Mouse (Mus musculus): ENCODE data around the gene Gm20441. TPM values are rescaled to one million over a fixed set of nuclear protein-coding genes. Genes with fewer than 3 reads are reported as not detected.

The Gm20441 gene
- polyA plus RNA-seq (2016; fragmentation: Nextera tagmentation; extraction: Ambion mirVana) = not detected in 2 replicates

GRCm38 (mm10) chr10:75780769-75781578 is at the start of gene Gm20441, which contains the start of gene Gstt3:
Gene Gm20441, minus strand, starts transcription at chr10:75780954.
Gene Gstt3, minus strand, starts transcription at chr10:75781414.
- Histone ChIP-seq H3K27ac (0 out of 2 replicates have a peak within 1 kb of the TSS, but pooled peaks have one; percentile 32), H3K36me3 (replicated peaks) (no peaks in the 10 kb centered on the region), H3K27me3 (ENCODE audit: poor library complexity, severe bottlenecking) (peaks cover 56% of the 10 kb centered on the region), H3K9me3 (no peaks in the 10 kb centered on the region), H3K4me1 (peaks cover 19% of the 10 kb centered on the region), H3K4me3 (peak within 1 kb of the TSS; percentile 61)
- 1% methylated on average over 28 of the region's 28 CpGs for WGBS
- peak; percentile 67 for DNase-seq (ENCODE audit: extremely low spot score, low spot score)

GRCm38 (mm10) chr10:75830275-75830670 is 49.5 kb upstream of the Gm20441 start:
- H3K4me1 ChIP-seq = peaks cover 22% of the 10 kb centered on the region
- no peaks in the 10 kb centered on the region for H3K9me3 ChIP-seq
- peaks cover 34% of the 10 kb centered on the region for H3K27me3 ChIP-seq (ENCODE audit: poor library complexity, severe bottlenecking)
- WGBS = 83% methylated on average over 2 of the region's 2 CpGs
- no peak overlapping the region for H3K4me3 ChIP-seq
- no peak overlapping the region for H3K27ac ChIP-seq
- no peaks in the 10 kb centered on the region for H3K36me3 ChIP-seq (replicated peaks)
- DNase-seq (ENCODE audit: extremely low spot score, low spot score) = no peak

- Histone ChIP-seq H3K4me3 (no peak overlapping the region), H3K4me1 (peaks cover 16% of the 10 kb centered on the region), H3K36me3 (replicated peaks) (no peaks in the 10 kb centered on the region), H3K27ac (no peak overlapping the region), H3K27me3 (ENCODE audit: poor library complexity, severe bottlenecking) (peaks cover 28% of the 10 kb centered on the region), H3K9me3 (no peaks in the 10 kb centered on the region)
- 80% methylated on average over 2 of the region's 2 CpGs for WGBS
- no peak for DNase-seq (ENCODE audit: extremely low spot score, low spot score)
Measured at GRCm38 (mm10) chr10:75829529-75830274, 48.9 kb upstream of the Gm20441 start.

GRCm38 (mm10) chr10:75828500-75828931 is 47.8 kb upstream of the Gm20441 start:
- peaks cover 5% of the 10 kb centered on the region for H3K4me1 ChIP-seq
- no peak overlapping the region for H3K4me3 ChIP-seq
- no peak for DNase-seq (ENCODE audit: extremely low spot score, low spot score)
- H3K27me3 ChIP-seq (ENCODE audit: poor library complexity, severe bottlenecking) = peaks cover 17% of the 10 kb centered on the region
- H3K36me3 ChIP-seq (replicated peaks) = no peaks in the 10 kb centered on the region
- peaks cover under 1% of the 10 kb centered on the region; the same call in 1 of the 2 replicates for H3K9me3 ChIP-seq
- no peak overlapping the region for H3K27ac ChIP-seq

- DNase-seq (ENCODE audit: extremely low spot score, low spot score) = no peak
- WGBS = 95% methylated on average over 4 of the region's 4 CpGs
Measured at GRCm38 (mm10) chr10:75827668-75828360, 47.1 kb upstream of the Gm20441 start.

GRCm38 (mm10) chr10:75824530-75824929 is 43.8 kb upstream of the Gm20441 start:
- 90% methylated on average over 4 of the region's 4 CpGs for WGBS

More at GRCm38 (mm10) chr10:75827668-75828360, 47.1 kb upstream of the Gm20441 start:
- peaks cover 8% of the 10 kb centered on the region; the same call in 1 of the 2 replicates for H3K9me3 ChIP-seq
- H3K27me3 ChIP-seq (ENCODE audit: poor library complexity, severe bottlenecking) = peaks cover 9% of the 10 kb centered on the region
- H3K27ac ChIP-seq = no peak overlapping the region
- no peaks in the 10 kb centered on the region for H3K36me3 ChIP-seq (replicated peaks)
- H3K4me3 ChIP-seq = no peak overlapping the region
- H3K4me1 ChIP-seq = no peaks in the 10 kb centered on the region

GRCm38 (mm10) chr10:75823782-75824181 is 43.0 kb upstream of the Gm20441 start:
- Histone ChIP-seq H3K4me1 (no peaks in the 10 kb centered on the region), H3K27me3 (ENCODE audit: poor library complexity, severe bottlenecking) (no peaks in the 10 kb centered on the region), H3K4me3 (no peak overlapping the region), H3K27ac (no peak overlapping the region), H3K36me3 (replicated peaks) (no peaks in the 10 kb centered on the region), H3K9me3 (peaks cover 8% of the 10 kb centered on the region; the same call in 1 of the 2 replicates)
- 96% methylated on average over 1 of the region's 1 CpGs for WGBS
- no peak for DNase-seq (ENCODE audit: extremely low spot score, low spot score)

More at GRCm38 (mm10) chr10:75824530-75824929, 43.8 kb upstream of the Gm20441 start:
- Histone ChIP-seq H3K27ac (no peak overlapping the region), H3K27me3 (ENCODE audit: poor library complexity, severe bottlenecking) (no peaks in the 10 kb centered on the region), H3K4me3 (no peak overlapping the region), H3K36me3 (replicated peaks) (no peaks in the 10 kb centered on the region), H3K9me3 (peaks cover 8% of the 10 kb centered on the region; the same call in 1 of the 2 replicates), H3K4me1 (no peaks in the 10 kb centered on the region)
- DNase-seq (ENCODE audit: extremely low spot score, low spot score) = no peak

GRCm38 (mm10) chr10:75822443-75822842 is 41.7 kb upstream of the Gm20441 start, which contains the start of gene Gstt4:
Gene Gstt4, minus strand, starts transcription at chr10:75822543.
- no peak for DNase-seq (ENCODE audit: extremely low spot score, low spot score)
- Histone ChIP-seq H3K27ac (no peak within 1 kb of the TSS), H3K9me3 (peaks cover 8% of the 10 kb centered on the region; the same call in 1 of the 2 replicates), H3K4me1 (no peaks in the 10 kb centered on the region), H3K4me3 (no peak within 1 kb of the TSS), H3K36me3 (replicated peaks) (no peaks in the 10 kb centered on the region), H3K27me3 (ENCODE audit: poor library complexity, severe bottlenecking) (no peaks in the 10 kb centered on the region)
- 93% methylated on average over 2 of the region's 2 CpGs for WGBS

GRCm38 (mm10) chr10:75819882-75820281 is 39.1 kb upstream of the Gm20441 start:
- Histone ChIP-seq H3K9me3 (peaks cover 8% of the 10 kb centered on the region; the same call in 1 of the 2 replicates), H3K27ac (no peak overlapping the region), H3K4me3 (no peak overlapping the region), H3K36me3 (replicated peaks) (no peaks in the 10 kb centered on the region), H3K4me1 (no peaks in the 10 kb centered on the region), H3K27me3 (ENCODE audit: poor library complexity, severe bottlenecking) (no peaks in the 10 kb centered on the region)
- DNase-seq (ENCODE audit: extremely low spot score, low spot score) = no peak
- 91% methylated on average over 5 of the region's 5 CpGs for WGBS

- DNase-seq (ENCODE audit: extremely low spot score, low spot score) = no peak
- H3K27ac ChIP-seq = no peak overlapping the region
- 58% methylated on average over 10 of the region's 10 CpGs for WGBS
Measured at GRCm38 (mm10) chr10:75818641-75819040, 37.9 kb upstream of the Gm20441 start.

GRCm38 (mm10) chr10:75804217-75804616 is 23.5 kb upstream of the Gm20441 start:
- H3K4me1 ChIP-seq = no peaks in the 10 kb centered on the region
- no peaks in the 10 kb centered on the region for H3K9me3 ChIP-seq
- H3K4me3 ChIP-seq = no peak overlapping the region
- H3K36me3 ChIP-seq (replicated peaks) = no peaks in the 10 kb centered on the region
- H3K27me3 ChIP-seq (ENCODE audit: poor library complexity, severe bottlenecking) = 0 out of 2 replicates have a peak, but pooled peaks cover 5% of the 10 kb centered on the region
- no peak overlapping the region for H3K27ac ChIP-seq
- no peak for DNase-seq (ENCODE audit: extremely low spot score, low spot score)
- 71% methylated on average over 2 of the region's 2 CpGs for WGBS

More at GRCm38 (mm10) chr10:75818641-75819040, 37.9 kb upstream of the Gm20441 start:
- no peaks in the 10 kb centered on the region for H3K27me3 ChIP-seq (ENCODE audit: poor library complexity, severe bottlenecking)
- no peaks in the 10 kb centered on the region for H3K4me1 ChIP-seq
- H3K36me3 ChIP-seq (replicated peaks) = no peaks in the 10 kb centered on the region
- H3K4me3 ChIP-seq = no peak overlapping the region
- H3K9me3 ChIP-seq = peaks cover 8% of the 10 kb centered on the region; the same call in 1 of the 2 replicates

- Histone ChIP-seq H3K4me1 (peaks cover 32% of the 10 kb centered on the region), H3K27ac (peak within 1 kb of the TSS; percentile 62), H3K9me3 (no peaks in the 10 kb centered on the region), H3K36me3 (replicated peaks) (no peaks in the 10 kb centered on the region), H3K27me3 (ENCODE audit: poor library complexity, severe bottlenecking) (peaks cover 39% of the 10 kb centered on the region), H3K4me3 (peak within 1 kb of the TSS; percentile 56)
- DNase-seq (ENCODE audit: extremely low spot score, low spot score) = peak; percentile 28
- WGBS = 5% methylated on average over 18 of the region's 18 CpGs
Measured at GRCm38 (mm10) chr10:75798176-75798696, 17.5 kb upstream of the Gm20441 start, which contains the start of gene Gstt1. Gene Gstt1, minus strand, starts transcription at chr10:75798584.
